Mouse (Mus musculus) heart, embryonic 13.5 days (tissue): ENCODE measurements around the gene Zfp275. TPM values are rescaled to one million over a fixed set of nuclear protein-coding genes. Genes with fewer than 3 reads are reported as not detected.

ENCODE experiments used
- polyA plus RNA-seq: library from polyadenylated mRNA; unstranded; fragments of >200 nt; fragmentation: Nextera tagmentation; extraction: Ambion mirVana; gene quantifications from 2 replicates; pipeline ENCODE4 v1.2.1, GENCODE M21; 2015

Gene Zfp275
- polyA plus RNA-seq, 1 experiment from 2014 or later = 8.7 TPM

Other genes starting within 250 kb of the Zfp275 start
- gene Xlr3a, start 245.5 kb upstream of the Zfp275 start, polyA plus RNA-seq = 1.2 and 1.4 TPM in 2 replicates
- gene Gm14685, start 225.6 kb upstream of the Zfp275 start, polyA plus RNA-seq = not detected in 2 replicates
- not detected in 2 replicates for gene Xlr5b, start 193.8 kb upstream of the Zfp275 start, polyA plus RNA-seq
- gene DXBay18, start 193.2 kb upstream of the Zfp275 start, polyA plus RNA-seq = not detected in 2 replicates
- gene Spin2d, start 165.6 kb upstream of the Zfp275 start, polyA plus RNA-seq = not detected in 2 replicates
- 4.5 and 7.1 TPM in 2 replicates for gene Xlr3b, start 150.4 kb upstream of the Zfp275 start, polyA plus RNA-seq
- gene Xlr4b, start 128.3 kb upstream of the Zfp275 start, polyA plus RNA-seq = 0.52 and 1.0 TPM in 2 replicates
- 8.2 and 8.5 TPM in 2 replicates for gene F8a, start 114.3 kb upstream of the Zfp275 start, polyA plus RNA-seq
- 0.27 TPM in 1 of 2 replicates, not detected in the other for gene Xlr4c, start 99.5 kb upstream of the Zfp275 start, polyA plus RNA-seq
- not detected in 2 replicates for gene Xlr3c, start 77.2 kb upstream of the Zfp275 start, polyA plus RNA-seq
- not detected in 2 replicates for gene Xlr5a, start 49.6 kb upstream of the Zfp275 start, polyA plus RNA-seq
- gene Xlr5c, start 49.6 kb upstream of the Zfp275 start, polyA plus RNA-seq = not detected in 2 replicates
- gene Gm45015, start 5.8 kb upstream of the Zfp275 start, polyA plus RNA-seq = not detected in 2 replicates
- gene Gm18336, start 56.1 kb downstream of the Zfp275 start, polyA plus RNA-seq = not detected in 2 replicates
- not detected in 2 replicates for gene Zfp92, start 68.5 kb downstream of the Zfp275 start, polyA plus RNA-seq
- not detected in 2 replicates for gene Trex2, start 92.7 kb downstream of the Zfp275 start, polyA plus RNA-seq
- 52.1 and 61.7 TPM in 2 replicates for gene Haus7, start 116.4 kb downstream of the Zfp275 start, polyA plus RNA-seq
- gene Bgn, start 141.0 kb downstream of the Zfp275 start, polyA plus RNA-seq = 76.0 and 87.0 TPM in 2 replicates
- 0.32 and 0.56 TPM in 2 replicates for gene Atp2b3, start 160.5 kb downstream of the Zfp275 start, polyA plus RNA-seq